Mouse (Mus musculus): ENCODE measurements at regions not wholly inside any gene's neighbourhood (a gene's known extent, or its start where the extent isn't known, plus 50 kb on each side); places are given as distances from the start of the nearest gene placed in this dataset.

GRCm38 (mm10) chr5:119758880-119759279, 73.6 kb upstream of the Tbx5 start:
- Histone ChIP-seq H3K27ac (ENCODE audit: control insufficient read depth, low read depth, low read length) (no peak overlapping the region), H3K4me3 (ENCODE audit: control insufficient read depth in 1 of 2, insufficient read depth in 1 of 2, low read depth in 2 of 2, low read length in 2 of 2) (no peak overlapping the region), H3K79me2 (ENCODE audit: control insufficient read depth, insufficient read depth, low read length, poor library complexity) (no peaks in the 10 kb centered on the region), H3K9ac (ENCODE audit: control insufficient read depth, low read depth, low read length, poor library complexity, severe bottlenecking) (no peak overlapping the region), H3K4me1 (ENCODE audit: control insufficient read depth in 1 of 2, insufficient read depth in 2 of 2, low read length in 2 of 2) (no peaks in the 10 kb centered on the region), H3K27me3 (ENCODE audit: control insufficient read depth in 1 of 2, insufficient read depth in 2 of 2, low read length in 2 of 2) (no peaks in the 10 kb centered on the region), H3K36me3 (ENCODE audit: control insufficient read depth in 1 of 2, insufficient read depth in 2 of 2, low read length in 2 of 2) (no peaks in the 10 kb centered on the region), H3K9me3 (replicated peaks; ENCODE audit: insufficient read depth, low read length) (no peaks in the 10 kb centered on the region)
- DNase-seq (ENCODE audit: low read depth, low spot score), result peak; percentile 4
- TF ChIP-seq TAL1 (IDR thresholded peaks at IDR 0.05; ENCODE audit: low read length) (no peak), CTCF (IDR thresholded peaks at IDR 0.05 in 2 of 3, conservative IDR thresholded peaks at IDR 0.05 in 1 of 3; ENCODE audit: control insufficient read depth in 1 of 3, insufficient read depth in 1 of 3, low read depth in 2 of 3, low read length in 3 of 3, poor library complexity in 1 of 3, severe bottlenecking in 1 of 3) (peak in 2 of 3 experiments; percentile 2 to 21; a peak in 2 of 6 replicates)

- no peaks in the 10 kb centered on the region for H3K27me3 ChIP-seq (ENCODE audit: control insufficient read depth in 1 of 2, insufficient read depth in 2 of 2, low read length in 2 of 2)
- no peak for TF ChIP-seq ETS1 (IDR thresholded peaks at IDR 0.05; ENCODE audit: low read depth, low read length)
- no peak for TF ChIP-seq CHD1 (IDR thresholded peaks at IDR 0.05; ENCODE audit: low read depth, low read length)
- no peak for TF ChIP-seq JUND (IDR thresholded peaks at IDR 0.05; ENCODE audit: low read depth, low read length)
- no peak for TF ChIP-seq SMC3 (IDR thresholded peaks at IDR 0.05; ENCODE audit: low read depth, low read length)
- TF ChIP-seq MAX (IDR thresholded peaks at IDR 0.05; ENCODE audit: low read length), result no peak
- TF ChIP-seq USF1 (IDR thresholded peaks at IDR 0.05; ENCODE audit: low read depth, low read length), result no peak
- peak in 2 of 3 experiments; percentile 7 to 10; a peak in 1 of 6 replicates for TF ChIP-seq CTCF (IDR thresholded peaks at IDR 0.05 in 2 of 3, conservative IDR thresholded peaks at IDR 0.05 in 1 of 3; ENCODE audit: control insufficient read depth in 1 of 3, insufficient read depth in 1 of 3, low read depth in 2 of 3, low read length in 3 of 3, poor library complexity in 1 of 3, severe bottlenecking in 1 of 3)
- no peak overlapping the region for H3K27ac ChIP-seq (ENCODE audit: control insufficient read depth, low read depth, low read length)
- H3K9me3 ChIP-seq (replicated peaks; ENCODE audit: insufficient read depth, low read length), result no peaks in the 10 kb centered on the region; the same call in 1 of the 2 replicates
- H3K9ac ChIP-seq (ENCODE audit: control insufficient read depth, low read depth, low read length, poor library complexity, severe bottlenecking), result no peak overlapping the region
- no peak for DNase-seq (ENCODE audit: low read depth, low spot score)
- H3K4me3 ChIP-seq (ENCODE audit: control insufficient read depth in 1 of 2, insufficient read depth in 1 of 2, low read depth in 2 of 2, low read length in 2 of 2), result no peak overlapping the region
- H3K4me1 ChIP-seq (ENCODE audit: control insufficient read depth in 1 of 2, insufficient read depth in 2 of 2, low read length in 2 of 2), result no peaks in the 10 kb centered on the region
- no peaks in the 10 kb centered on the region for H3K79me2 ChIP-seq (ENCODE audit: control insufficient read depth, insufficient read depth, low read length, poor library complexity)
- no peaks in the 10 kb centered on the region for H3K36me3 ChIP-seq (ENCODE audit: control insufficient read depth in 1 of 2, insufficient read depth in 2 of 2, low read length in 2 of 2)
These were observed 70.4 kb upstream of the Tbx5 start for GRCm38 (mm10) chr5:119762102-119762501.

- Histone ChIP-seq H3K27ac (ENCODE audit: control insufficient read depth, low read depth, low read length) (no peak overlapping the region), H3K79me2 (ENCODE audit: control insufficient read depth, insufficient read depth, low read length, poor library complexity) (no peaks in the 10 kb centered on the region), H3K27me3 (ENCODE audit: control insufficient read depth in 1 of 2, insufficient read depth in 2 of 2, low read length in 2 of 2) (no peaks in the 10 kb centered on the region), H3K9ac (ENCODE audit: control insufficient read depth, low read depth, low read length, poor library complexity, severe bottlenecking) (no peak overlapping the region), H3K9me3 (replicated peaks; ENCODE audit: insufficient read depth, low read length) (no peaks in the 10 kb centered on the region; the same call in 1 of the 2 replicates), H3K4me1 (ENCODE audit: control insufficient read depth in 1 of 2, insufficient read depth in 2 of 2, low read length in 2 of 2) (no peaks in the 10 kb centered on the region), H3K36me3 (ENCODE audit: control insufficient read depth in 1 of 2, insufficient read depth in 2 of 2, low read length in 2 of 2) (no peaks in the 10 kb centered on the region), H3K4me3 (ENCODE audit: control insufficient read depth in 1 of 2, insufficient read depth in 1 of 2, low read depth in 2 of 2, low read length in 2 of 2) (no peak overlapping the region)
- TF ChIP-seq SIN3A (IDR thresholded peaks at IDR 0.05; ENCODE audit: low read length) (no peak), MAFK (IDR thresholded peaks at IDR 0.05; ENCODE audit: borderline replicate concordance, low read depth, low read length) (no peak), POLR2AphosphoS5 (IDR thresholded peaks at IDR 0.05; ENCODE audit: borderline replicate concordance, low read depth, low read length) (no peak), GABPA (IDR thresholded peaks at IDR 0.05; ENCODE audit: low read depth, low read length) (no peak), USF2 (IDR thresholded peaks at IDR 0.05; ENCODE audit: borderline replicate concordance in 1 of 2, insufficient read depth in 1 of 2, low read depth in 1 of 2, low read length in 2 of 2) (no peak), CHD2 (IDR thresholded peaks at IDR 0.05; ENCODE audit: low read length) (no peak), POLR2A (IDR thresholded peaks at IDR 0.05; ENCODE audit: control insufficient read depth in 1 of 2, insufficient read depth in 1 of 2, low read depth in 1 of 2, low read length in 2 of 2, poor library complexity in 1 of 2) (no peak), CTCF (IDR thresholded peaks at IDR 0.05 in 2 of 3, conservative IDR thresholded peaks at IDR 0.05 in 1 of 3; ENCODE audit: control insufficient read depth in 1 of 3, insufficient read depth in 1 of 3, low read depth in 2 of 3, low read length in 3 of 3, poor library complexity in 1 of 3, severe bottlenecking in 1 of 3) (no peak), TAL1 (IDR thresholded peaks at IDR 0.05; ENCODE audit: low read length) (no peak), ELF1 (IDR thresholded peaks at IDR 0.05; ENCODE audit: low read depth, low read length) (no peak), BHLHE40 (IDR thresholded peaks at IDR 0.05; ENCODE audit: borderline replicate concordance, low read depth, low read length) (no peak), TBP (IDR thresholded peaks at IDR 0.05; ENCODE audit: low read depth, low read length) (no peak), ZMIZ1 (IDR thresholded peaks at IDR 0.05; ENCODE audit: low read depth, low read length) (no peak)
- no peak for DNase-seq (ENCODE audit: low read depth, low spot score)
These were observed 69.1 kb upstream of the Tbx5 start for GRCm38 (mm10) chr5:119763337-119763736.

All from MEL (cell line).